Mouse (Mus musculus): ENCODE data around the gene Csk. TPM values are rescaled to one million over a fixed set of nuclear protein-coding genes. Genes with fewer than 3 reads are reported as not detected.

Gene Csk
- polyA plus RNA-seq (2011; ENCODE audit: insufficient read length, low read depth, missing spikeins), result 51.2 and 56.2 TPM in 2 replicates

GRCm38 (mm10) chr9:57653283-57653682 is at the start of gene Csk:
Gene Csk (minus strand): TSS chr9:57653631.
- Histone ChIP-seq H3K4me1 (ENCODE audit: control insufficient read depth, insufficient read depth, low read length) (peaks cover 2% of the 10 kb centered on the region; the same call in 1 of the 2 replicates), H3K27ac (ENCODE audit: insufficient read depth, low read length) (no peak within 1 kb of the TSS), H3K4me3 (ENCODE audit: insufficient read depth, low read length) (no peak within 1 kb of the TSS)
- no peak for TF ChIP-seq POLR2A (IDR thresholded peaks at IDR 0.05; ENCODE audit: low read depth, low read length)

- Histone ChIP-seq H3K4me3 (ENCODE audit: insufficient read depth, low read length) (no peak overlapping the region), H3K4me1 (ENCODE audit: control insufficient read depth, insufficient read depth, low read length) (no peaks in the 10 kb centered on the region), H3K27ac (ENCODE audit: insufficient read depth, low read length) (no peak overlapping the region)
- TF ChIP-seq POLR2A (IDR thresholded peaks at IDR 0.05; ENCODE audit: low read depth, low read length), result no peak
- TF ChIP-seq CTCF (IDR thresholded peaks at IDR 0.05; ENCODE audit: borderline replicate concordance, insufficient read depth, low read length), result no peak
These were observed 45.2 kb upstream of the Csk start for GRCm38 (mm10) chr9:57698466-57699150.

GRCm38 (mm10) chr9:57697380-57697779 is 43.9 kb upstream of the Csk start:
- Histone ChIP-seq H3K27ac (ENCODE audit: insufficient read depth, low read length) (no peak overlapping the region), H3K4me1 (ENCODE audit: control insufficient read depth, insufficient read depth, low read length) (no peaks in the 10 kb centered on the region), H3K4me3 (ENCODE audit: insufficient read depth, low read length) (no peak overlapping the region)
- no peak for TF ChIP-seq POLR2A (IDR thresholded peaks at IDR 0.05; ENCODE audit: low read depth, low read length)
- no peak for TF ChIP-seq CTCF (IDR thresholded peaks at IDR 0.05; ENCODE audit: borderline replicate concordance, insufficient read depth, low read length)

GRCm38 (mm10) chr9:57696380-57697285 is 43.2 kb upstream of the Csk start:
- no peak overlapping the region for H3K27ac ChIP-seq (ENCODE audit: insufficient read depth, low read length)
- TF ChIP-seq CTCF (IDR thresholded peaks at IDR 0.05; ENCODE audit: borderline replicate concordance, insufficient read depth, low read length) (no peak), POLR2A (IDR thresholded peaks at IDR 0.05; ENCODE audit: low read depth, low read length) (no peak)
- H3K4me3 ChIP-seq (ENCODE audit: insufficient read depth, low read length), result no peak overlapping the region; the same call in 1 of the 2 replicates
- no peaks in the 10 kb centered on the region for H3K4me1 ChIP-seq (ENCODE audit: control insufficient read depth, insufficient read depth, low read length)

- H3K4me3 ChIP-seq (ENCODE audit: insufficient read depth, low read length), result no peak overlapping the region
- no peaks in the 10 kb centered on the region for H3K4me1 ChIP-seq (ENCODE audit: control insufficient read depth, insufficient read depth, low read length)
- no peak for TF ChIP-seq POLR2A (IDR thresholded peaks at IDR 0.05; ENCODE audit: low read depth, low read length)
- TF ChIP-seq CTCF (IDR thresholded peaks at IDR 0.05; ENCODE audit: borderline replicate concordance, insufficient read depth, low read length), result no peak
- no peak overlapping the region for H3K27ac ChIP-seq (ENCODE audit: insufficient read depth, low read length)
These were observed 40.7 kb upstream of the Csk start for GRCm38 (mm10) chr9:57694108-57694507.

GRCm38 (mm10) chr9:57688606-57689005 is 35.2 kb upstream of the Csk start:
- H3K4me3 ChIP-seq (ENCODE audit: insufficient read depth, low read length), result no peak overlapping the region
- TF ChIP-seq CTCF (IDR thresholded peaks at IDR 0.05; ENCODE audit: borderline replicate concordance, insufficient read depth, low read length), result no peak
- no peak for TF ChIP-seq POLR2A (IDR thresholded peaks at IDR 0.05; ENCODE audit: low read depth, low read length)
- H3K27ac ChIP-seq (ENCODE audit: insufficient read depth, low read length), result no peak overlapping the region
- no peaks in the 10 kb centered on the region for H3K4me1 ChIP-seq (ENCODE audit: control insufficient read depth, insufficient read depth, low read length)

GRCm38 (mm10) chr9:57688158-57688557 is 34.7 kb upstream of the Csk start:
- no peaks in the 10 kb centered on the region for H3K4me1 ChIP-seq (ENCODE audit: control insufficient read depth, insufficient read depth, low read length)
- TF ChIP-seq POLR2A (IDR thresholded peaks at IDR 0.05; ENCODE audit: low read depth, low read length) (no peak), CTCF (IDR thresholded peaks at IDR 0.05; ENCODE audit: borderline replicate concordance, insufficient read depth, low read length) (no peak)
- no peak overlapping the region for H3K27ac ChIP-seq (ENCODE audit: insufficient read depth, low read length)

GRCm38 (mm10) chr9:57687751-57688150 is 34.3 kb upstream of the Csk start, which contains the start of gene Cyp1a1:
Gene Cyp1a1 (plus strand): TSS chr9:57687928.
- no peak within 1 kb of the TSS for H3K27ac ChIP-seq (ENCODE audit: insufficient read depth, low read length)
- TF ChIP-seq POLR2A (IDR thresholded peaks at IDR 0.05; ENCODE audit: low read depth, low read length) (no peak), CTCF (IDR thresholded peaks at IDR 0.05; ENCODE audit: borderline replicate concordance, insufficient read depth, low read length) (no peak)
- H3K4me3 ChIP-seq (ENCODE audit: insufficient read depth, low read length), result no peak within 1 kb of the TSS
- no peaks in the 10 kb centered on the region for H3K4me1 ChIP-seq (ENCODE audit: control insufficient read depth, insufficient read depth, low read length)

More at GRCm38 (mm10) chr9:57688158-57688557, 34.7 kb upstream of the Csk start:
- no peak overlapping the region for H3K4me3 ChIP-seq (ENCODE audit: insufficient read depth, low read length)

GRCm38 (mm10) chr9:57686011-57686410 is 32.6 kb upstream of the Csk start:
- TF ChIP-seq CTCF (IDR thresholded peaks at IDR 0.05; ENCODE audit: borderline replicate concordance, insufficient read depth, low read length) (no peak), POLR2A (IDR thresholded peaks at IDR 0.05; ENCODE audit: low read depth, low read length) (no peak)
- Histone ChIP-seq H3K4me3 (ENCODE audit: insufficient read depth, low read length) (no peak overlapping the region), H3K4me1 (ENCODE audit: control insufficient read depth, insufficient read depth, low read length) (no peaks in the 10 kb centered on the region), H3K27ac (ENCODE audit: insufficient read depth, low read length) (no peak overlapping the region)

- TF ChIP-seq POLR2A (IDR thresholded peaks at IDR 0.05; ENCODE audit: low read depth, low read length), result no peak
- TF ChIP-seq CTCF (IDR thresholded peaks at IDR 0.05; ENCODE audit: borderline replicate concordance, insufficient read depth, low read length), result no peak
- no peak within 1 kb of the TSS for H3K27ac ChIP-seq (ENCODE audit: insufficient read depth, low read length)
- H3K4me1 ChIP-seq (ENCODE audit: control insufficient read depth, insufficient read depth, low read length), result no peaks in the 10 kb centered on the region
- H3K4me3 ChIP-seq (ENCODE audit: insufficient read depth, low read length), result no peak within 1 kb of the TSS
These were observed 30.1 kb upstream of the Csk start, which contains the start of gene Cyp1a2 for GRCm38 (mm10) chr9:57683520-57683919. Gene Cyp1a2 (minus strand): TSS chr9:57683703.

Measured in embryonic fibroblast, embryonic 13.5 days (primary cell).